Mouse (Mus musculus) neural tube, embryonic 12.5 days (tissue): ENCODE measurements around the gene Tsc22d1. TPM values are rescaled to one million over a fixed set of nuclear protein-coding genes. Genes with fewer than 3 reads are reported as not detected.

ENCODE experiments used
- ATAC-seq: fragments of 200-750 bp; cut with Nextera tagmentation; 2 replicates; pipeline ENCODE4 v1.8.0; 2017; ENCODE audit warnings: low read depth, mild to moderate bottlenecking, moderate TSS enrichment, moderate library complexity; ENCODE audit not compliant: low FRiP score
- H3K27ac ChIP-seq: fragments of 300-500 bp; sonication (generic); 2 replicates; pipeline ENCODE4 v1.5.1; 2016
- H3K27me3 ChIP-seq: fragments of 300-500 bp; sonication (generic); replicated peaks from 2 replicates; pipeline ENCODE4 v1.6.1; 2016; ENCODE audit warnings: mild to moderate bottlenecking
- H3K36me3 ChIP-seq: fragments of 300-500 bp; sonication (generic); 2 replicates; pipeline ENCODE4 v1.6.1; 2016; ENCODE audit warnings: mild to moderate bottlenecking
- H3K4me1 ChIP-seq: fragments of 300-500 bp; sonication (generic); 2 replicates; pipeline ENCODE4 v1.6.1; 2016
- H3K4me2 ChIP-seq: fragments of 300-500 bp; sonication (generic); replicated peaks from 2 replicates; pipeline ENCODE4 v1.6.1; 2016; ENCODE audit warnings: mild to moderate bottlenecking
- H3K4me3 ChIP-seq: fragments of 300-500 bp; sonication (generic); 2 replicates; pipeline ENCODE4 v1.5.1; 2016
- H3K9ac ChIP-seq: fragments of 300-500 bp; sonication (generic); 2 replicates; pipeline ENCODE4 v1.6.1; 2016; ENCODE audit warnings: mild to moderate bottlenecking
- H3K9me3 ChIP-seq: fragments of 300-500 bp; sonication (generic); 2 replicates; pipeline ENCODE4 v1.6.1; 2016; ENCODE audit warnings: mild to moderate bottlenecking
- whole genome bisulfite sequencing: fragments of 180-500 bp; shearing (Covaris S2); methylation state at CpG from one replicate; pipeline ENCODE4 v1.1.7; 2016; 5-methylcytosine and 5-hydroxymethylcytosine counted together
- polyA plus RNA-seq: library from polyadenylated mRNA; unstranded; fragments of >200 nt; fragmentation: Nextera tagmentation; extraction: Ambion mirVana; gene quantifications from 2 replicates; pipeline ENCODE4 v1.2.1, GENCODE M21; 2016

The Tsc22d1 gene
- polyA plus RNA-seq, 1 experiment from 2014 or later, result 589 TPM

GRCm38 (mm10) chr14:76556852-76557208 is 142.1 kb downstream of the Tsc22d1 start, which contains the start of gene Serp2:
Serp2 (minus strand) TSS chr14:76556889.
- peak within 1 kb of the TSS; percentile 32; the same call in 1 of the 2 replicates for H3K27ac ChIP-seq
- peak within 1 kb of the TSS; percentile 92 for H3K4me2 ChIP-seq
- H3K4me3 ChIP-seq, result peak within 1 kb of the TSS; percentile 59
- peak within 1 kb of the TSS; percentile 83 for H3K9ac ChIP-seq
- WGBS, result 9% methylated on average over 17 of the region's 17 CpGs
- peaks cover 16% of the 10 kb centered on the region for H3K4me1 ChIP-seq
- ATAC-seq, result peak; percentile 63
- H3K9me3 ChIP-seq, result no peaks in the 10 kb centered on the region
- no peaks in the 10 kb centered on the region for H3K36me3 ChIP-seq
- H3K27me3 ChIP-seq, result no peaks in the 10 kb centered on the region; the same call in 1 of the 2 replicates

Other genes with a start within 250 kb of the Tsc22d1 start
- gene Serp2, start 141.9 kb downstream of the Tsc22d1 start, polyA plus RNA-seq, result 69.9 and 73.5 TPM in 2 replicates